Mouse (Mus musculus) ES-E14 (cell line): ENCODE data around the gene Gen1. TPM values are rescaled to one million over a fixed set of nuclear protein-coding genes. Genes with fewer than 3 reads are reported as not detected.
A peak's percentile ranks its signal among the peaks of the same experiment; 100 is the strongest.

Source experiments
- DNase-seq: peaks from one replicate; pipeline ENCODE4 v3.0.0-alpha.2; 2013; ENCODE audit warnings: low read depth, low spot score
- H3K27ac ChIP-seq: 2 replicates; pipeline ENCODE4 v1.5.1; 2012; ENCODE audit warnings: low read depth, mild to moderate bottlenecking, low read length, moderate library complexity, mixed read lengths; ENCODE audit not compliant: poor library complexity, insufficient read depth, severe bottlenecking
- H3K36me3 ChIP-seq: 2 replicates; pipeline ENCODE4 v1.6.1; 2012; ENCODE audit warnings: mild to moderate bottlenecking, low read length, moderate library complexity, mixed read lengths; ENCODE audit not compliant: control insufficient read depth, poor library complexity, insufficient read depth, severe bottlenecking
- H3K4me1 ChIP-seq, 2 experiments: fragments of 150-350 bp in 1 of 2; sonication (generic) in 1 of 2; 2 replicates each; pipeline ENCODE4 v1.6.1; 2012; ENCODE audit warnings: low read length in 2 of 2, mild to moderate bottlenecking in 1 of 2, mixed read lengths in 1 of 2; ENCODE audit not compliant: control insufficient read depth in 2 of 2, insufficient read depth in 2 of 2, poor library complexity in 1 of 2
- H3K4me3 ChIP-seq, 2 experiments: fragments of 150-350 bp in 1 of 2; sonication (generic) in 1 of 2; 2 replicates each; pipeline ENCODE4 v1.5.1; 2012; ENCODE audit warnings: low read length in 2 of 2, low read depth in 1 of 2, mild to moderate bottlenecking in 1 of 2, mixed read lengths in 1 of 2; ENCODE audit not compliant: insufficient read depth in 1 of 2, poor library complexity in 1 of 2, severe bottlenecking in 1 of 2
- H3K9ac ChIP-seq: 2 replicates; pipeline ENCODE4 v1.6.1; 2012; ENCODE audit warnings: low read depth, mild to moderate bottlenecking, low read length, mixed read lengths; ENCODE audit not compliant: poor library complexity, insufficient read depth, severe bottlenecking
- H3K9me3 ChIP-seq: fragments of 150-350 bp; sonication (generic); 2 replicates; pipeline ENCODE4 v1.6.1; 2012; ENCODE audit warnings: low read depth, mild to moderate bottlenecking, low read length; ENCODE audit not compliant: control insufficient read depth, insufficient read depth
- CHD2 ChIP-seq: IDR thresholded peaks from 2 replicates; pipeline ENCODE4 v1.6.1; 2014; ENCODE audit warnings: mild to moderate bottlenecking, low read depth, low read length, inconsistent platforms
- HCFC1 ChIP-seq: IDR thresholded peaks from 2 replicates; pipeline ENCODE4 v1.6.1; 2012; ENCODE audit warnings: low read length, inconsistent platforms, borderline replicate concordance; ENCODE audit not compliant: insufficient read depth
- MAFK ChIP-seq: IDR thresholded peaks from 2 replicates; pipeline ENCODE4 v1.6.1; 2014; ENCODE audit warnings: mild to moderate bottlenecking, low read depth, low read length, inconsistent platforms; ENCODE audit not compliant: insufficient read depth
- ZC3H11A ChIP-seq: IDR thresholded peaks from 2 replicates; pipeline ENCODE4 v1.6.1; 2012; ENCODE audit warnings: low read depth, mild to moderate bottlenecking, inconsistent platforms, low read length, borderline replicate concordance
- ZNF384 ChIP-seq: IDR thresholded peaks from 2 replicates; pipeline ENCODE4 v1.6.1; 2012; ENCODE audit warnings: low read depth, low read length, inconsistent platforms
- in situ Hi-C, 2 experiments: fragments of 600-800 bp; cut with MboI; formaldehyde crosslinking; loops; one replicate each; pipeline ENCODE4 v1.15.1; 2025; ENCODE audit warnings: low sequenced_read_pairs in 2 of 2, inconsistent platforms in 1 of 2; ENCODE audit not compliant: unreplicated experiment in 2 of 2
- total RNA-seq: library from RNA; depleted of rRNA; stranded (reverse); fragments of 300-350 nt; gene quantifications from 2 replicates; pipeline ENCODE4 v1.2.3, GENCODE M21; 2012

Gene Gen1
- total RNA-seq, 1 experiment: 23.4 TPM

- Histone ChIP-seq H3K36me3 (no peaks in the 10 kb centered on the region), H3K9ac (no peak overlapping the region), H3K9me3 (no peaks in the 10 kb centered on the region), H3K27ac (no peak overlapping the region), H3K4me1 (no peaks in the 10 kb centered on the region; a peak in 1 of 4 replicates), H3K4me3 (no peak overlapping the region)
- DNase-seq: no peak
- no peak for TF ChIP-seq ZNF384
- TF ChIP-seq CHD2: no peak
- no peak for TF ChIP-seq MAFK
- no peak for TF ChIP-seq ZC3H11A
- no peak for TF ChIP-seq HCFC1
- in situ Hi-C loops: no loop called here
These were observed 56.0 kb downstream of the Gen1 start for GRCm38 (mm10) chr12:11209636-11210035.

GRCm38 (mm10) chr12:11208872-11209271 is 56.7 kb downstream of the Gen1 start, which contains the start of gene Msgn1:
Gene Msgn1, minus strand, starts transcription at chr12:11208972.
- no peak for DNase-seq

DNA sequence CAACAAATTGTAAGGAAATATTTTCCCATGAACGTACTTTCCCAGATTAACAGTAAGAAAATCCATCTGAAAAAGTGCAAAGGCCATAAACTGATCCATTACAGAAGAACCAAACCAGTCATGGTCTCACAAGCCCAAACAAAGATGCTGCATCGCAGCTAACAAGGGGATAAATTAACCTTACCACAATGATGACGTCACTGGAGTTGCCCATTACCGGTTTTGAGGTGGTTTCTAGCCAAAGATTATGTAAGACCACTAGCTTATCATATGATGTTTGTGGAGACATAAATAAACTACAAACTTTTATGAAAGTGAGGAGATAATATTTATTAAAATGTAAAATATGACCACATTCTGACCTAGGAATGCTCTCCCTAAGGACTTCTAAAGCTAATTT is 59.3 kb downstream of the Gen1 start:
- Histone ChIP-seq H3K9me3 (no peaks in the 10 kb centered on the region), H3K4me1 (peaks cover 0 to 3% of the 10 kb centered on the region in 2 experiments; a peak in 1 of 4 replicates), H3K4me3 (no peak overlapping the region), H3K27ac (no peak overlapping the region), H3K36me3 (no peaks in the 10 kb centered on the region), H3K9ac (no peak overlapping the region)
- TF ChIP-seq MAFK (no peak), ZC3H11A (no peak), ZNF384 (no peak), CHD2 (no peak), HCFC1 (no peak)
- DNase-seq: no peak
- in situ Hi-C loops: no loop called here

More at GRCm38 (mm10) chr12:11208872-11209271, 56.7 kb downstream of the Gen1 start, which contains the start of gene Msgn1:
- TF ChIP-seq MAFK: no peak
- TF ChIP-seq HCFC1: no peak
- no peak for TF ChIP-seq CHD2
- no peak for TF ChIP-seq ZNF384
- TF ChIP-seq ZC3H11A: no peak
- Histone ChIP-seq H3K27ac (no peak within 1 kb of the TSS), H3K9ac (no peak within 1 kb of the TSS), H3K9me3 (no peaks in the 10 kb centered on the region), H3K4me1 (peaks cover 0 to 3% of the 10 kb centered on the region in 2 experiments; a peak in 1 of 4 replicates), H3K36me3 (no peaks in the 10 kb centered on the region), H3K4me3 (peak within 1 kb of the TSS; percentile 1 to 43; a peak in 2 of 4 replicates)
- in situ Hi-C loops: no loop called here

DNA sequence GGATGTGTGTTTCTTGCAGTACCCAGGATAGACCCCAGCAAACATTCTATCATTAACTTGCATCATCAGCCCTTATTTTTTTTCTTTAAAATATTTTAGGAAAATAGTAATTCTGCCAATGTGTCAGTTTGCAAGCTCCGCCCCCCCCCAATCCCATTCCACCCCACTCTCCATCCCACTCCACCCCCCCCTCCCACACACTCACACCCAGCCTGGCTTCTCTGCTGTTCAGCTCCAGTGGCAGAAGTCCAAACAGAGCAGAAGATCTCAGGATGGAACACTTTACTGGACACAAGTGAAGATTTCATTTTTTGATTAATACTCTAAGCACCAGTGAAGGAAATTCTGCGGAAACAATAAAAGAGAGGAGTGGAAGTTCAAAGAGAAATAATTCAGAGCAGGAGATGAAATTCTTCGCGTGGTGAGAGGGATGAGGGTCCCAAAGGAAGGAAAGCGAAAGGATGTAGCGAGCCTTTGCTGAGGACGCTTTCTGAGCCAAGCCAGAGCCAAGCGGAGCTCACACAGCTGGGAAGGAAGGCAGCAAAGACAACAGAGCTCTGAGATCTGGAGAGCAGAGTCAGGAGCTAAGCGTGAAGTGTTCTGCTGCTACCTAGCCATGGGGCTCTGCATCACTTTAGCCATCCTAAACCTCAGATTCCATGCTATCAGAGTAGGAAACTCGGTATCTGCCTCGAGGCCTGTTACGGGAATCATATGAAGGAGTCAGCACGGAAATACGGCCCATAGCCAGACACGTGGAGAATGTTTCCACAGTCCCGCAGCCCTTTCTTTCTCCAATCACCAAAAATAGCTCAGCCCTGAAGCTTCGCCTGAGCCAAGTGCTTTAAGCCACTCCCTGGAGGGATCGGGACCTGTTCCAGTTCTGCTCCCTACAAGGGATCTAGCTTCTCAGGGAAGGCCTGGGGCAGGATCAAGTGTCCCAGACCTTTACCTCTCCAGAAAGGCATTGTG is 61.6 kb downstream of the Gen1 start:
- H3K9ac ChIP-seq: no peak overlapping the region
- H3K4me1 ChIP-seq: peaks cover 0 to 5% of the 10 kb centered on the region in 2 experiments; a peak in 2 of 4 replicates
- TF ChIP-seq CHD2: no peak
- H3K27ac ChIP-seq: no peak overlapping the region
- H3K4me3 ChIP-seq: no peak overlapping the region
- H3K9me3 ChIP-seq: no peaks in the 10 kb centered on the region
- no peak for DNase-seq
- in situ Hi-C loops: no loop called here
- no peaks in the 10 kb centered on the region for H3K36me3 ChIP-seq
